Mouse (Mus musculus): ENCODE results near the gene Adcy4. TPM values are rescaled to one million over a fixed set of nuclear protein-coding genes. Genes with fewer than 3 reads are reported as not detected.

The Adcy4 gene
- polyA plus RNA-seq (2015; fragmentation: Nextera tagmentation; extraction: Ambion mirVana): 1.8 and 2.2 TPM in 2 replicates

- Histone ChIP-seq H3K36me3 (0 out of 2 replicates have a peak, but pooled peaks cover 2% of the 10 kb centered on the region), H3K9ac (no peak within 1 kb of the TSS), H3K27ac (no peak within 1 kb of the TSS), H3K4me3 (replicated peaks) (peak within 1 kb of the TSS; percentile 41), H3K9me3 (replicated peaks) (no peaks in the 10 kb centered on the region), H3K27me3 (peaks cover 63% of the 10 kb centered on the region), H3K4me1 (replicated peaks) (peaks cover 19% of the 10 kb centered on the region), H3K4me2 (peak within 1 kb of the TSS; percentile 48)
- DNase-seq (no peak), ATAC-seq (ENCODE audit: low read depth) (no peak)
- 16% methylated on average over 13 of the region's 13 CpGs for WGBS (ENCODE audit: insufficient replicate concordance)
Observed at GRCm38 (mm10) chr14:55783958-55784235, at the start of gene Adcy4. TSS of gene Adcy4 (minus strand) at chr14:55784095.

GRCm38 (mm10) chr14:55833126-55833525 lies 49.2 kb upstream of the Adcy4 start:
- ATAC-seq (ENCODE audit: low read depth) (no peak), DNase-seq (no peak)
- Histone ChIP-seq H3K9ac (no peak overlapping the region), H3K4me3 (replicated peaks) (no peak overlapping the region), H3K36me3 (no peaks in the 10 kb centered on the region), H3K9me3 (replicated peaks) (no peaks in the 10 kb centered on the region), H3K27me3 (peaks cover 39% of the 10 kb centered on the region), H3K27ac (no peak overlapping the region), H3K4me1 (replicated peaks) (peaks cover 7% of the 10 kb centered on the region), H3K4me2 (no peak overlapping the region)
- 71% methylated on average over 4 of the region's 4 CpGs for WGBS (ENCODE audit: insufficient replicate concordance)

GRCm38 (mm10) chr14:55830331-55830730 lies 46.4 kb upstream of the Adcy4 start:
- Histone ChIP-seq H3K27ac (no peak overlapping the region), H3K4me2 (no peak overlapping the region), H3K4me1 (replicated peaks) (peaks cover 16% of the 10 kb centered on the region), H3K36me3 (no peaks in the 10 kb centered on the region), H3K27me3 (peaks cover 67% of the 10 kb centered on the region), H3K4me3 (replicated peaks) (no peak overlapping the region), H3K9me3 (replicated peaks) (no peaks in the 10 kb centered on the region), H3K9ac (no peak overlapping the region)
- WGBS (ENCODE audit: insufficient replicate concordance): 62% methylated on average over 4 of the region's 4 CpGs
- DNase-seq (no peak), ATAC-seq (ENCODE audit: low read depth) (no peak; the same call in 1 of the 2 replicates)

GRCm38 (mm10) chr14:55829854-55830253 lies 46.0 kb upstream of the Adcy4 start:
- Histone ChIP-seq H3K4me1 (replicated peaks) (peaks cover 21% of the 10 kb centered on the region), H3K27me3 (peaks cover 71% of the 10 kb centered on the region)
- WGBS (ENCODE audit: insufficient replicate concordance): 71% methylated on average over 16 of the region's 16 CpGs

GRCm38 (mm10) chr14:55828716-55829263 lies 44.9 kb upstream of the Adcy4 start:
- DNase-seq (no peak), ATAC-seq (ENCODE audit: low read depth) (no peak)
- WGBS (ENCODE audit: insufficient replicate concordance): 23% methylated on average over 3 of the region's 3 CpGs
- Histone ChIP-seq H3K27ac (no peak overlapping the region), H3K9ac (no peak overlapping the region), H3K4me2 (no peak overlapping the region), H3K4me1 (replicated peaks) (peaks cover 28% of the 10 kb centered on the region), H3K27me3 (peaks cover 82% of the 10 kb centered on the region), H3K9me3 (replicated peaks) (no peaks in the 10 kb centered on the region), H3K36me3 (no peaks in the 10 kb centered on the region), H3K4me3 (replicated peaks) (no peak overlapping the region)

More at GRCm38 (mm10) chr14:55829854-55830253, 46.0 kb upstream of the Adcy4 start:
- DNase-seq: no peak
- H3K9ac ChIP-seq: no peak overlapping the region
- H3K4me3 ChIP-seq (replicated peaks): no peak overlapping the region
- H3K27ac ChIP-seq: no peak overlapping the region
- ATAC-seq (ENCODE audit: low read depth): no peak
- no peaks in the 10 kb centered on the region for H3K9me3 ChIP-seq (replicated peaks)
- H3K4me2 ChIP-seq: no peak overlapping the region
- no peaks in the 10 kb centered on the region for H3K36me3 ChIP-seq

GRCm38 (mm10) chr14:55826551-55827340 lies 42.9 kb upstream of the Adcy4 start:
- 17% methylated on average over 41 of the region's 41 CpGs for WGBS (ENCODE audit: insufficient replicate concordance)
- Histone ChIP-seq H3K27ac (no peak overlapping the region), H3K9ac (no peak overlapping the region), H3K27me3 (peaks cover 94% of the 10 kb centered on the region), H3K36me3 (no peaks in the 10 kb centered on the region), H3K4me3 (replicated peaks) (peak overlapping the region; percentile 46), H3K4me1 (replicated peaks) (peaks cover 41% of the 10 kb centered on the region), H3K9me3 (replicated peaks) (no peaks in the 10 kb centered on the region), H3K4me2 (peak overlapping the region; percentile 49)
- no peak for ATAC-seq (ENCODE audit: low read depth)
- DNase-seq: no peak

GRCm38 (mm10) chr14:55826142-55826541 lies 42.2 kb upstream of the Adcy4 start:
- ATAC-seq (ENCODE audit: low read depth) (no peak), DNase-seq (no peak)
- Histone ChIP-seq H3K4me2 (peak overlapping the region; percentile 49), H3K9me3 (replicated peaks) (no peaks in the 10 kb centered on the region), H3K36me3 (no peaks in the 10 kb centered on the region), H3K4me1 (replicated peaks) (peaks cover 41% of the 10 kb centered on the region), H3K27me3 (peaks cover 92% of the 10 kb centered on the region), H3K27ac (no peak overlapping the region), H3K4me3 (replicated peaks) (peak overlapping the region; percentile 46), H3K9ac (no peak overlapping the region)
- 6% methylated on average over 15 of the region's 15 CpGs for WGBS (ENCODE audit: insufficient replicate concordance)

GRCm38 (mm10) chr14:55825216-55826051 lies 41.5 kb upstream of the Adcy4 start:
- no peak for DNase-seq
- H3K4me1 ChIP-seq (replicated peaks): peaks cover 41% of the 10 kb centered on the region
- H3K36me3 ChIP-seq: no peaks in the 10 kb centered on the region
- H3K27ac ChIP-seq: peak overlapping the region; percentile 23; the same call in 1 of the 2 replicates
- no peak for ATAC-seq (ENCODE audit: low read depth)
- WGBS (ENCODE audit: insufficient replicate concordance): 2% methylated on average over 18 of the region's 37 CpGs
- peak overlapping the region; percentile 46 for H3K4me3 ChIP-seq (replicated peaks)
- H3K27me3 ChIP-seq: peaks cover 85% of the 10 kb centered on the region
- no peak overlapping the region for H3K9ac ChIP-seq
- no peaks in the 10 kb centered on the region for H3K9me3 ChIP-seq (replicated peaks)
- peak overlapping the region; percentile 49 for H3K4me2 ChIP-seq

- no peak for DNase-seq
- Histone ChIP-seq H3K36me3 (no peaks in the 10 kb centered on the region), H3K27me3 (peaks cover 77% of the 10 kb centered on the region), H3K9ac (no peak overlapping the region), H3K4me3 (replicated peaks) (peak overlapping the region; percentile 61), H3K27ac (peak overlapping the region; percentile 34; the same call in 1 of the 2 replicates), H3K4me1 (replicated peaks) (peaks cover 41% of the 10 kb centered on the region), H3K9me3 (replicated peaks) (no peaks in the 10 kb centered on the region), H3K4me2 (peak overlapping the region; percentile 79)
- WGBS (ENCODE audit: insufficient replicate concordance): 5% methylated on average over 30 of the region's 32 CpGs
- no peak for ATAC-seq (ENCODE audit: low read depth)
Observed at GRCm38 (mm10) chr14:55824481-55825215, 40.8 kb upstream of the Adcy4 start.

- peak overlapping the region; percentile 79 for H3K4me2 ChIP-seq
- peaks cover 71% of the 10 kb centered on the region for H3K27me3 ChIP-seq
- no peaks in the 10 kb centered on the region for H3K36me3 ChIP-seq
- WGBS (ENCODE audit: insufficient replicate concordance): 6% methylated on average over 10 of the region's 10 CpGs
- H3K4me1 ChIP-seq (replicated peaks): peaks cover 41% of the 10 kb centered on the region
- 0 out of 2 replicates have a peak overlapping the region, but pooled peaks have one; percentile 4 for H3K9ac ChIP-seq
- peak overlapping the region; percentile 34; the same call in 1 of the 2 replicates for H3K27ac ChIP-seq
- no peaks in the 10 kb centered on the region for H3K9me3 ChIP-seq (replicated peaks)
- ATAC-seq (ENCODE audit: low read depth) (no peak), DNase-seq (no peak)
- H3K4me3 ChIP-seq (replicated peaks): peak overlapping the region; percentile 61
Observed at GRCm38 (mm10) chr14:55824001-55824480, 40.1 kb upstream of the Adcy4 start.
